Mouse (Mus musculus) frontal cortex, postnatal 25 days (tissue): ENCODE data around the gene Borcs8.

ENCODE experiments used
- DNase-seq, 2 experiments: peaks; one replicate each; pipeline ENCODE4 v3.0.0; 2022; ENCODE audit warnings: low spot score in 2 of 2

Gene Borcs8

GRCm38 (mm10) chr8:70179082-70179481 lies 39.8 kb downstream of the Borcs8 start:
- no peak for DNase-seq

GRCm38 (mm10) chr8:70181212-70181902 lies 42.1 kb downstream of the Borcs8 start:
- DNase-seq, result no peak

- no peak for DNase-seq
These were observed 42.6 kb downstream of the Borcs8 start for GRCm38 (mm10) chr8:70181903-70182252.

GRCm38 (mm10) chr8:70183194-70183593 lies 43.9 kb downstream of the Borcs8 start:
- no peak for DNase-seq

- DNase-seq, result no peak
These were observed 49.4 kb downstream of the Borcs8 start for GRCm38 (mm10) chr8:70188707-70189106.

- DNase-seq, result no peak
These were observed 53.9 kb downstream of the Borcs8 start for GRCm38 (mm10) chr8:70193238-70193637.

- DNase-seq, result no peak
These were observed 54.9 kb downstream of the Borcs8 start for GRCm38 (mm10) chr8:70194191-70194590.

GRCm38 (mm10) chr8:70195762-70196161 lies 56.5 kb downstream of the Borcs8 start:
- no peak for DNase-seq
